Mouse (Mus musculus): ENCODE data around the gene E2f6. TPM values are rescaled to one million over a fixed set of nuclear protein-coding genes. Genes with fewer than 3 reads are reported as not detected.

E2f6 gene
- total and polyA plus RNA-seq, 3 experiments = 8.0 to 37.1 (median 27.8) TPM

DNA sequence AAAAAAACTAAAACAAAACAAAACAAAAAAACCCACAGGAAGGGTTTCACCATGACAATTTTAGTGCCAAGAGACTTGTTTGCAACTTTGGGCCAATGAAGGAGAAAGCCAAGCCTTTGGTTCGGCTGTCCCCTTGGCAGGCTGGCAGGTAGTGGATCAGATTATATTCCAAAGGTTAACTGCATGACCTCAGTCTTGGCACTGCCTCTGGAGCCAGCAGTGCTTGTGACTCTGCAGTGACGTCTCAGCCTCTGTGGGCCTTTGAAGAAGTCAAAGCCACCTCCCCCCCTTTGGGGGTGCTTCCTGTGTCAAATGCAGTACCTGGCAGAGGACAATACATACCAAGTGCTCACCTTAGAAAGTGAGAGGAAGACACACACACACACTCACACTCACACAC lies 63.3 kb downstream of the E2f6 start:
- no peaks in the 10 kb centered on the region for H3K4me1 ChIP-seq (ENCODE audit: insufficient read depth, low read depth, low read length)
- no peak overlapping the region for H3K4me3 ChIP-seq (ENCODE audit: low read depth, low read length)
- H3K27me3 ChIP-seq (ENCODE audit: insufficient read depth, low read length) = peaks cover 30% of the 10 kb centered on the region
- no peaks in the 10 kb centered on the region for H3K36me3 ChIP-seq (replicated peaks)
- TF ChIP-seq GATA1 (IDR thresholded peaks at IDR 0.05; ENCODE audit: borderline replicate concordance, low read length) = no peak
- no peak for TF ChIP-seq POLR2AphosphoS5 (IDR thresholded peaks at IDR 0.05; ENCODE audit: insufficient replicate concordance, low read depth, low read length)
- TF ChIP-seq CTCF (IDR thresholded peaks at IDR 0.05; ENCODE audit: low read depth, low read length) = no peak
- TF ChIP-seq TAL1 (conservative IDR thresholded peaks at IDR 0.05; ENCODE audit: low read depth, low read length) = no peak
- TF ChIP-seq GATA2 (IDR thresholded peaks at IDR 0.05; ENCODE audit: borderline replicate concordance, low read depth, low read length) = no peak
- H3K9me3 ChIP-seq (replicated peaks) = no peaks in the 10 kb centered on the region
- DNase-seq (ENCODE audit: low spot score) = no peak
- ATAC-seq (ENCODE audit: extremely low read depth, insufficient number of reproducible peaks, low FRiP score, poor library complexity, severe bottlenecking) = no peak

DNA sequence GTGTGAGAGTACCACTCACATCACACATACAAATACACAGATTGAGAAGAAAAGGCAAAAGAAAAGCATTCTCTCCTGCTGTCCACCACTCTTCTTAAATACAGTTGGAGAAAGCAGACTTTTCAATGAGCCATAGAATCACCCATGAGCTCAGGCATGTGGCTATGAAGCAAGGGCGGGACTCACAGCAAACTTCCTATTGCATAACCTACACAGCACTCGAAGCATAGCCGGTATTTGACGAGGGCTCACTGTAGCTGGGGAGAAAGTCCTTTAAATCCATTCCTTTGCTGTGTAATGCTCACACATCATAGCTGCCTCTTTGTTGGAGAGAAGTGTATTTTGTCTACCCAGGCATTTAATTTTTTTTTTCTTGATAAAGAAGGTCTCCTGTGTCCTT lies 64.5 kb downstream of the E2f6 start:
- no peak for DNase-seq (ENCODE audit: low spot score)

DNA sequence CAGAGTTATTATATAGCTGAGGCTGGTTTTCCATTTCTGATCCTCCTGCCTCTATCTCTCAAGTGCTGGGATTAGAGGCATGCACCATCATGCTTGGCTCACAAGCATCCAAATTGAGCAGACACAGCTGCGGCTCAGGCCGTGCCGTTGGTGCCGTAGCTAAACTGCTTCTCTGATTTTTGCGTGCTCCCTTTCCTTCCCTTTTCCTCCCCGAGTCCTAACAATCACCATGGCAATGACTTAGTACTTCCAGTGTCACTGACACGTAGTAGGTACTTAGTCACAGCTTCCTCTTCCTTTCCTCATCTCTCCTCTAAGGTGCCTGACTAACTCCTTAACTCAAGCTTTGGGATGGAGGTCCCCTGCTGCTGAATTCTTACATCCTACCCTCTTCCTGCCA lies 64.9 kb downstream of the E2f6 start:
- ATAC-seq (ENCODE audit: extremely low read depth, insufficient number of reproducible peaks, low FRiP score, poor library complexity, severe bottlenecking) (no peak), DNase-seq (ENCODE audit: low spot score) (no peak)
- TF ChIP-seq POLR2AphosphoS5 (IDR thresholded peaks at IDR 0.05; ENCODE audit: insufficient replicate concordance, low read depth, low read length) (no peak), CTCF (IDR thresholded peaks at IDR 0.05; ENCODE audit: low read depth, low read length) (no peak), GATA2 (IDR thresholded peaks at IDR 0.05; ENCODE audit: borderline replicate concordance, low read depth, low read length) (no peak)

More for the DNA sequence above, 64.5 kb downstream of the E2f6 start:
- Histone ChIP-seq H3K36me3 (replicated peaks) (no peaks in the 10 kb centered on the region), H3K4me3 (ENCODE audit: low read depth, low read length) (no peak overlapping the region), H3K27me3 (ENCODE audit: insufficient read depth, low read length) (peaks cover 32% of the 10 kb centered on the region), H3K9me3 (replicated peaks) (no peaks in the 10 kb centered on the region), H3K4me1 (ENCODE audit: insufficient read depth, low read depth, low read length) (no peaks in the 10 kb centered on the region)
- no peak for ATAC-seq (ENCODE audit: extremely low read depth, insufficient number of reproducible peaks, low FRiP score, poor library complexity, severe bottlenecking)
- TF ChIP-seq GATA1 (IDR thresholded peaks at IDR 0.05; ENCODE audit: borderline replicate concordance, low read length) (no peak), TAL1 (conservative IDR thresholded peaks at IDR 0.05; ENCODE audit: low read depth, low read length) (no peak), POLR2AphosphoS5 (IDR thresholded peaks at IDR 0.05; ENCODE audit: insufficient replicate concordance, low read depth, low read length) (no peak), GATA2 (IDR thresholded peaks at IDR 0.05; ENCODE audit: borderline replicate concordance, low read depth, low read length) (no peak), CTCF (IDR thresholded peaks at IDR 0.05; ENCODE audit: low read depth, low read length) (no peak)

DNA sequence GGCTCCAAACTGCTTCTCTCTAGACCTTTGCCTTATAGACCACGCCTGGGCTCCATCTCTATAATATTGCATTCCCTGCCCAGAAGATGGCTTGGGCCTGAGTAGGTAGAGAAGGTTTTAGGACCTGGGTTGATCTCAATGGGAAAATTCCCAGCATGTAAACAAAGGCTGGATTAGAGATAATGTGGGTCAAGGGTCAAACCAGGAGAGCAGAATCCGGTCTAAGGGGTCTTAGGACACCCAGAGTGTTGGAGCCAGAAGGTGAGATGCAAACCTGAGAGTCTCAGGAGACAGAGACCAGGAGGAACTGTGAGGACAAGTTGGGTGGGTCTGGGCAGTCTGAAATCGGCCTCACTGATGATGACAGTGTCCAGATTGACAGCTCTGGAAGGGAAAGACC lies 65.9 kb downstream of the E2f6 start:
- no peak for ATAC-seq (ENCODE audit: extremely low read depth, insufficient number of reproducible peaks, low FRiP score, poor library complexity, severe bottlenecking)
- no peaks in the 10 kb centered on the region for H3K36me3 ChIP-seq (replicated peaks)
- H3K4me3 ChIP-seq (ENCODE audit: low read depth, low read length) = no peak overlapping the region
- no peak for DNase-seq (ENCODE audit: low spot score)
- TF ChIP-seq POLR2AphosphoS5 (IDR thresholded peaks at IDR 0.05; ENCODE audit: insufficient replicate concordance, low read depth, low read length) (no peak), GATA1 (IDR thresholded peaks at IDR 0.05; ENCODE audit: borderline replicate concordance, low read length) (no peak), TAL1 (conservative IDR thresholded peaks at IDR 0.05; ENCODE audit: low read depth, low read length) (no peak), GATA2 (IDR thresholded peaks at IDR 0.05; ENCODE audit: borderline replicate concordance, low read depth, low read length) (no peak), CTCF (IDR thresholded peaks at IDR 0.05; ENCODE audit: low read depth, low read length) (no peak)
- H3K9me3 ChIP-seq (replicated peaks) = no peaks in the 10 kb centered on the region
- peaks cover 33% of the 10 kb centered on the region for H3K27me3 ChIP-seq (ENCODE audit: insufficient read depth, low read length)
- no peaks in the 10 kb centered on the region for H3K4me1 ChIP-seq (ENCODE audit: insufficient read depth, low read depth, low read length)

More for the DNA sequence above, 64.9 kb downstream of the E2f6 start:
- Histone ChIP-seq H3K36me3 (replicated peaks) (no peaks in the 10 kb centered on the region), H3K4me3 (ENCODE audit: low read depth, low read length) (no peak overlapping the region), H3K9me3 (replicated peaks) (no peaks in the 10 kb centered on the region), H3K4me1 (ENCODE audit: insufficient read depth, low read depth, low read length) (no peaks in the 10 kb centered on the region), H3K27me3 (ENCODE audit: insufficient read depth, low read length) (peaks cover 32% of the 10 kb centered on the region)

DNA sequence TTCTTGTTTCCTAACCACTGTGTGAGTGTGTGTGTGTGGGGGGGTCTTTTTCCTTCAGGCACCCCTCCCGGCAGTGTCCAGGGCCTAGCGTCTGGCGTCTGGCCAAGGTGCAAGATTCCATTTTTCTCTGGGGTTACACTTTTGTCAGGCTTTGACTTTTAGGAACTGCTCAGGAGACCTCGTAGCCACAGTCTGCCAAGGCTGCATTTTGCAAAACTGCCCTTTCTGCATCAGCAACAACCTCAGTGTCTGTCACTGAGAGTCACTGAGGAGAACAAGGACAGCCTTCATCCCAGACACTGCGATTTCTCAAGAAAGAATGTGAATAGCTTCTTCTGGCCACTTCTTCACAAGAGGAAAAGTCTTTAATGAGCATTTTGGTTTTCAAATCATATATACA lies 66.4 kb downstream of the E2f6 start:
- no peak for ATAC-seq (ENCODE audit: extremely low read depth, insufficient number of reproducible peaks, low FRiP score, poor library complexity, severe bottlenecking)
- H3K27me3 ChIP-seq (ENCODE audit: insufficient read depth, low read length) = peaks cover 36% of the 10 kb centered on the region
- no peak for DNase-seq (ENCODE audit: low spot score)
- no peaks in the 10 kb centered on the region for H3K4me1 ChIP-seq (ENCODE audit: insufficient read depth, low read depth, low read length)
- no peak overlapping the region for H3K4me3 ChIP-seq (ENCODE audit: low read depth, low read length)
- no peaks in the 10 kb centered on the region for H3K9me3 ChIP-seq (replicated peaks)
- no peaks in the 10 kb centered on the region for H3K36me3 ChIP-seq (replicated peaks)
- TF ChIP-seq POLR2AphosphoS5 (IDR thresholded peaks at IDR 0.05; ENCODE audit: insufficient replicate concordance, low read depth, low read length) (no peak), CTCF (IDR thresholded peaks at IDR 0.05; ENCODE audit: low read depth, low read length) (no peak), GATA1 (IDR thresholded peaks at IDR 0.05; ENCODE audit: borderline replicate concordance, low read length) (no peak), TAL1 (conservative IDR thresholded peaks at IDR 0.05; ENCODE audit: low read depth, low read length) (no peak), GATA2 (IDR thresholded peaks at IDR 0.05; ENCODE audit: borderline replicate concordance, low read depth, low read length) (no peak)

DNA sequence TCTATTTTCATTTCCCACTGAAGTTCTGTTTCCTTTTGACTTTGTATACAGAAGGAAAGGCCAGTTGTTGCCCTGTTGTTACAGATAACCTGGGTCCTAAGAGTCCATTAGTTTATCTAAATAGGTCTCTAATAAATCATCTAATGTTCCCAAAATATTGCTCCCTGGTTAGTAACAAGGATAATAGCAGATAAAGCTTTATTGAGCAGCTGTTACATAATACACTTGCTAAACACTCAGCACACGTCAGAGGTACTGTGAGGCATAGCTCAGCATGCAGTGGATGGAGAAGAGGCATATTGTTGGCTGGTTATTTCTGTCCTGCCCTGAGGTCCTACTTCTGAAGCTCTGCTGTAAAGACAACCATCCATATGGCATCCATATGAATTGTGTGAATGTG lies 66.9 kb downstream of the E2f6 start:
- ATAC-seq (ENCODE audit: extremely low read depth, insufficient number of reproducible peaks, low FRiP score, poor library complexity, severe bottlenecking) (no peak), DNase-seq (ENCODE audit: low spot score) (no peak)
- Histone ChIP-seq H3K9me3 (replicated peaks) (no peaks in the 10 kb centered on the region), H3K4me1 (ENCODE audit: insufficient read depth, low read depth, low read length) (no peaks in the 10 kb centered on the region), H3K4me3 (ENCODE audit: low read depth, low read length) (no peak overlapping the region), H3K36me3 (replicated peaks) (no peaks in the 10 kb centered on the region), H3K27me3 (ENCODE audit: insufficient read depth, low read length) (peaks cover 40% of the 10 kb centered on the region)
- TF ChIP-seq TAL1 (conservative IDR thresholded peaks at IDR 0.05; ENCODE audit: low read depth, low read length) = no peak
- no peak for TF ChIP-seq CTCF (IDR thresholded peaks at IDR 0.05; ENCODE audit: low read depth, low read length)
- no peak for TF ChIP-seq GATA2 (IDR thresholded peaks at IDR 0.05; ENCODE audit: borderline replicate concordance, low read depth, low read length)
- TF ChIP-seq GATA1 (IDR thresholded peaks at IDR 0.05; ENCODE audit: borderline replicate concordance, low read length) = no peak
- TF ChIP-seq POLR2AphosphoS5 (IDR thresholded peaks at IDR 0.05; ENCODE audit: insufficient replicate concordance, low read depth, low read length) = no peak

All from G1E (cell line).